Mouse (Mus musculus): ENCODE data around the gene Soat1. TPM values are rescaled to one million over a fixed set of nuclear protein-coding genes. Genes with fewer than 3 reads are reported as not detected.
"Not testable (repeated sequence)": the region's sequence is repeated elsewhere in the genome, so short reads cannot be mapped to it uniquely, and the experiment has no call there.

Gene Soat1
- 61.3 and 104 TPM in 2 replicates for polyA plus RNA-seq (2012; rRNA removed)

GRCm38 (mm10) chr1:156473961-156474503 is at the start of gene Soat1:
Gene Soat1, minus strand, starts transcription at chr1:156474331.
- WGBS: 0% methylated on average over 45 of the region's 46 CpGs
- no peak for TF ChIP-seq CTCF (IDR thresholded peaks at IDR 0.05; ENCODE audit: insufficient read depth, low read length)
- TF ChIP-seq POLR2A (IDR thresholded peaks at IDR 0.05; ENCODE audit: borderline replicate concordance, extremely low read depth, low read depth, low read length): peak; percentile 59; the same call in 1 of the 2 replicates
- Histone ChIP-seq H3K4me1 (ENCODE audit: control insufficient read depth, insufficient read depth, low read length) (no peaks in the 10 kb centered on the region; the same call in 1 of the 2 replicates), H3K4me3 (replicated peaks; ENCODE audit: extremely low read depth, low read depth, low read length) (peak within 1 kb of the TSS; percentile 80)
- peak; percentile 90 for DNase-seq

GRCm38 (mm10) chr1:156523842-156524241 is 49.7 kb upstream of the Soat1 start, which contains the start of gene Gm10031:
Gene Gm10031, plus strand, starts transcription at chr1:156524012.
- not testable (repeated sequence) for H3K4me3 ChIP-seq (replicated peaks; ENCODE audit: extremely low read depth, low read depth, low read length); DNase-seq; H3K4me1 ChIP-seq (ENCODE audit: control insufficient read depth, insufficient read depth, low read length)
- WGBS: 89% methylated on average over 22 of the region's 22 CpGs

- H3K4me3 ChIP-seq (replicated peaks; ENCODE audit: extremely low read depth, low read depth, low read length): no peak overlapping the region
- TF ChIP-seq CTCF (IDR thresholded peaks at IDR 0.05; ENCODE audit: insufficient read depth, low read length) (no peak), POLR2A (IDR thresholded peaks at IDR 0.05; ENCODE audit: borderline replicate concordance, extremely low read depth, low read depth, low read length) (no peak)
- 29% methylated on average over 15 of the region's 15 CpGs for WGBS
- H3K4me1 ChIP-seq (ENCODE audit: control insufficient read depth, insufficient read depth, low read length): peaks cover 9% of the 10 kb centered on the region
- peak; percentile 36 for DNase-seq
Observed at GRCm38 (mm10) chr1:156521796-156522517, 47.8 kb upstream of the Soat1 start.

- DNase-seq: peak; percentile 12
- Histone ChIP-seq H3K4me1 (ENCODE audit: control insufficient read depth, insufficient read depth, low read length) (peaks cover 9% of the 10 kb centered on the region), H3K4me3 (replicated peaks; ENCODE audit: extremely low read depth, low read depth, low read length) (no peak overlapping the region)
- 66% methylated on average over 3 of the region's 3 CpGs for WGBS
- TF ChIP-seq POLR2A (IDR thresholded peaks at IDR 0.05; ENCODE audit: borderline replicate concordance, extremely low read depth, low read depth, low read length) (no peak), CTCF (IDR thresholded peaks at IDR 0.05; ENCODE audit: insufficient read depth, low read length) (no peak)
Observed at GRCm38 (mm10) chr1:156520136-156520780, 46.1 kb upstream of the Soat1 start.

- no peak for DNase-seq
- WGBS: 84% methylated on average over 3 of the region's 3 CpGs
- H3K4me3 ChIP-seq (replicated peaks; ENCODE audit: extremely low read depth, low read depth, low read length): no peak overlapping the region
- TF ChIP-seq CTCF (IDR thresholded peaks at IDR 0.05; ENCODE audit: insufficient read depth, low read length): no peak
- no peak for TF ChIP-seq POLR2A (IDR thresholded peaks at IDR 0.05; ENCODE audit: borderline replicate concordance, extremely low read depth, low read depth, low read length)
- H3K4me1 ChIP-seq (ENCODE audit: control insufficient read depth, insufficient read depth, low read length): no peaks in the 10 kb centered on the region
Observed at GRCm38 (mm10) chr1:156507753-156508152, 33.6 kb upstream of the Soat1 start.

GRCm38 (mm10) chr1:156505901-156506300 is 31.8 kb upstream of the Soat1 start:
- TF ChIP-seq CTCF (IDR thresholded peaks at IDR 0.05; ENCODE audit: insufficient read depth, low read length) (no peak), POLR2A (IDR thresholded peaks at IDR 0.05; ENCODE audit: borderline replicate concordance, extremely low read depth, low read depth, low read length) (no peak)
- DNase-seq: no peak
- WGBS: 86% methylated on average over 2 of the region's 2 CpGs
- Histone ChIP-seq H3K4me1 (ENCODE audit: control insufficient read depth, insufficient read depth, low read length) (no peaks in the 10 kb centered on the region), H3K4me3 (replicated peaks; ENCODE audit: extremely low read depth, low read depth, low read length) (no peak overlapping the region)

GRCm38 (mm10) chr1:156504945-156505523 is 30.9 kb upstream of the Soat1 start:
- no peak for DNase-seq
- Histone ChIP-seq H3K4me3 (replicated peaks; ENCODE audit: extremely low read depth, low read depth, low read length) (no peak overlapping the region), H3K4me1 (ENCODE audit: control insufficient read depth, insufficient read depth, low read length) (no peaks in the 10 kb centered on the region)
- no peak for TF ChIP-seq CTCF (IDR thresholded peaks at IDR 0.05; ENCODE audit: insufficient read depth, low read length)
- no peak for TF ChIP-seq POLR2A (IDR thresholded peaks at IDR 0.05; ENCODE audit: borderline replicate concordance, extremely low read depth, low read depth, low read length)
- WGBS: 78% methylated on average over 5 of the region's 5 CpGs

GRCm38 (mm10) chr1:156496910-156497309 is 22.8 kb upstream of the Soat1 start:
- WGBS: 57% methylated on average over 5 of the region's 5 CpGs
- no peaks in the 10 kb centered on the region for H3K4me1 ChIP-seq (ENCODE audit: control insufficient read depth, insufficient read depth, low read length)
- DNase-seq: no peak
- no peak for TF ChIP-seq CTCF (IDR thresholded peaks at IDR 0.05; ENCODE audit: insufficient read depth, low read length)
- TF ChIP-seq POLR2A (IDR thresholded peaks at IDR 0.05; ENCODE audit: borderline replicate concordance, extremely low read depth, low read depth, low read length): no peak
- no peak overlapping the region for H3K4me3 ChIP-seq (replicated peaks; ENCODE audit: extremely low read depth, low read depth, low read length)

GRCm38 (mm10) chr1:156495025-156495424 is 20.9 kb upstream of the Soat1 start:
- DNase-seq: no peak
- Histone ChIP-seq H3K4me1 (ENCODE audit: control insufficient read depth, insufficient read depth, low read length) (no peaks in the 10 kb centered on the region; the same call in 1 of the 2 replicates), H3K4me3 (replicated peaks; ENCODE audit: extremely low read depth, low read depth, low read length) (no peak overlapping the region)
- WGBS: 78% methylated on average over 8 of the region's 8 CpGs
- TF ChIP-seq POLR2A (IDR thresholded peaks at IDR 0.05; ENCODE audit: borderline replicate concordance, extremely low read depth, low read depth, low read length) (no peak), CTCF (IDR thresholded peaks at IDR 0.05; ENCODE audit: insufficient read depth, low read length) (no peak)
